Mouse (Mus musculus) kidney, postnatal 10 days (tissue): ENCODE measurements at regions not wholly inside any gene's neighbourhood (a gene's known extent, or its start where the extent isn't known, plus 50 kb on each side); places are given as distances from the start of the nearest gene placed in this dataset.

Experiments
- DNase-seq: peaks from one replicate; pipeline ENCODE4 v3.0.0; 2021; ENCODE audit warnings: mixed read lengths

DNA sequence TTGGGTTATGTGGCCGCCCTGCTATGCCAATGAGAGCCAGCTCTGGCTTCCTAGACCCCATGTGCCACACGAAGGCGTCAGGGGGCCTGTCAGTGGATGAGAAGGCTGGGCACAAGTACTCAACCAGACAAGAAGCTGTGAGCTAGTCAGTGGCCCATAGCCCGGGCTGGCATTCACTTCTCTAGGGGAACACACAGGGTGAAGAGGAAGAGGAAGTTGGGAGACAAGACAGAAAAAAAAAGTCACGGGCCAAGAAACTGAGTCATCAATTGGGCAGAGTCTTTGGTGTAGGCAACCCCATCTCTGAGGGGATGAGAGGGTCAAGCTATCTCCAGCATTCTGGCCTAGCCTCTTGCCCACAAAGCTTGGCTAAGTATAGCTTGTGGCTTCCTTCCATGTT is 93.8 kb upstream of the Rybp start:
- DNase-seq = no peak

GRCm38 (mm10) chr6:100380536-100380935 is 93.3 kb upstream of the Rybp start:
- no peak for DNase-seq

DNA sequence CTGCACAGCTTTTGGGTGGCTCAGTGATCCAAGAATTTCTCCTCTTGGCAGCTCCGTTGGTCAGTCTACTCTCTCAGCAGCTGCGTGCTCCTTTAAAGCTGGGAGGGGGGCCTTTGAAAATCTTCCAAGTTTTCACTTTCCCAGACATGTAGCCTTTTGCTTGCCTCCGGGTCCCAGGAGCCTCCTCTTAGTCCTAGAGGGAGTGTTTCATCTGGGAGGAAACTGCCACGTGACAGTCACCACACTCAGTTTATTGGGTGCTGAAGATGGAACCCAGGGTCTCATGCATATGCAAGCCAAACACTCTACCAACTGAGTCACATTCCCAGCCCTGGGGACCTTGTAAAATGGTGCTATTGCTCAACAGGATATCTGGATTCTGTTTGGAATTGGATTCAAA is 92.5 kb upstream of the Rybp start:
- DNase-seq = no peak

DNA sequence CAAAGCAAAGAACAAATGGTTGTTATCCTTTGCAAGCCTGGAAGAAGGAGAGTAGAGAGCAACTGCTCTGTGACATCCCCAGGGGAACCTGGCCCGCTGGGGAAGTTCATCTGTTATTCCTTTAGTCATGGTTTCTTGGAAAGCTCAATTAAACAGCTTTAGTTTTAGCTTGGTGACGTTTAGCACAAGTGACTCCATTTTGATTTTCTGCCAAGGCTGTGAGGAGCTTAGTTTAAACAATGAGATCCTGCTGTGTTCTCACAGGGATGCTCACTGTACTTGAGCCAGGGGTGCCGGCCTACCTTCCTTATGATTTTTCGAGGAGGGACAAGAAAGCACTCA is 91.2 kb upstream of the Rybp start:
- DNase-seq = no peak

DNA sequence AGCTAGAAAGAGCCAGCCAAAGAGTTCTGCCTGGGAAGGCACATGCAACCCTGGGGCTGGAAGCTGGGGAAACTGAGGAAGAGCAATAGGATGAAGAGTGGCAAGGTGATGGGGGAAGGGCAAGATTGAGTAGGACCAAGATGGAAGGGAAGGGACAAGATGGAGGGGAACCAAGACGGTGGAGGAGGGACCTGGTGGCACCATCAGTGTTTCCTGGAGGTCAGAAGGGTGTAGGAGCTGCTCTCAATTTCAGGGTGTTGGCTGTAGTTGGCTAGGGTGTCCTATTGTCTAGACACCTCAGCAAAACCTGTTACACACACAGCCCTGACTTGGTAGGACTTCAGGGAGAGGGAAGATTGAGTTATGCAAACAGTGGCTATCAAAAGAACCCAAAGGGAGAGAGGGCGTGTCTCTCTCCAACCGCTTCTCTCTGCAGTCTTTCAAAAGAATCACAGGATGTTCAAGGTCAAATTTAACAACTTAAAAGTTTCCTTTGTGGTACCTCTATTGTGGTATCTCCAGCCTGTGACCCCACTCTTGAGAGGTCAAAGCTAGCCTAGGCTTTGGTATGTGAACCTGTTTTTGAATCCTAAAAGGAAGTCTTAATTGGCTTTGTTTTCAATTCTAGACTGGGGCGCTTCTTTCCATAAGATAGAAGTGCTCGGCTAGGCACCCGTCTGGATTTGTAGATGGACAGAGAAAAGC is 90.7 kb upstream of the Rybp start:
- no peak for DNase-seq

DNA sequence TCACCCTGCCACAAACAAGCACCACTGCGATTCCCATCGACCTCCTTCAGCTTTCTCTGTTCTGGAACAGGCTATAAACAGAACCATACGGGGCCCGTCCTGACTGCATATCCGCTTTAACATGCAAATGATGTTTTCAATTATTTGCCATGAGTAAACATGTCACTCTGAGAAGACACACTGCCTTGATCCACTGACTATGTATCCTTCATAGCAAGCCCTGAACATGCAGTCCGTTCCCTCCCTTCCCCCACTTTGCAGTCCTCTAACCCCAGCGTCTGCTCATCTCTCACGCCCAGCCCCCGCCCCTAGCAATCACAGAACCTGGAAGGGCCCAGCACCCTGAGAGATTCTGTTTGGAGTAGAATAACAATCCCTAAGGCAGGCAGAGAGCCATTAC is 89.4 kb upstream of the Rybp start:
- DNase-seq = no peak

- DNase-seq = no peak
Observed at GRCm38 (mm10) chr6:100370828-100371227, 83.5 kb upstream of the Rybp start.

GRCm38 (mm10) chr6:100370358-100370757 is 83.1 kb upstream of the Rybp start:
- DNase-seq = no peak

DNA sequence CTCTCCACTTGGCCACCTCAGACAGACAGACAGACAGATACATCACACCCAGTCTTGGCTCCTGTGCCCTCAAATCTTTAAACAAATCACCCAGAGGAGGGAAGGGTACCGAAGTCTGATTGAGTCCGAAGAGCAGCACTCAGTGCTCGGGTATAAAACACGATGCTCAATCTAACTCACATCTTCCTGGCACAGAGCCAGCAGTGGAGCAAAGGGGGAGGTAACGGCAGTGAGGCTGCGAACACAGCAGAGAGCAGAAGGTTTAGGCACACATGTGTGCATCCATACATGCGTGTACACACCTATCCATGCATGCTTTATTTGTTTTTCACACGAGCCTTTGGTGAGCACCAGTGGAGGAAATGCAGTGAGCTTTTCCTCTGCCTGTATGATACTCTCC is 78.9 kb upstream of the Rybp start:
- peak; percentile 16 for DNase-seq

GRCm38 (mm10) chr6:100365791-100366190 is 78.5 kb upstream of the Rybp start:
- DNase-seq = no peak

- DNase-seq = no peak
Observed at GRCm38 (mm10) chr6:100363683-100364082, 76.4 kb upstream of the Rybp start.

DNA sequence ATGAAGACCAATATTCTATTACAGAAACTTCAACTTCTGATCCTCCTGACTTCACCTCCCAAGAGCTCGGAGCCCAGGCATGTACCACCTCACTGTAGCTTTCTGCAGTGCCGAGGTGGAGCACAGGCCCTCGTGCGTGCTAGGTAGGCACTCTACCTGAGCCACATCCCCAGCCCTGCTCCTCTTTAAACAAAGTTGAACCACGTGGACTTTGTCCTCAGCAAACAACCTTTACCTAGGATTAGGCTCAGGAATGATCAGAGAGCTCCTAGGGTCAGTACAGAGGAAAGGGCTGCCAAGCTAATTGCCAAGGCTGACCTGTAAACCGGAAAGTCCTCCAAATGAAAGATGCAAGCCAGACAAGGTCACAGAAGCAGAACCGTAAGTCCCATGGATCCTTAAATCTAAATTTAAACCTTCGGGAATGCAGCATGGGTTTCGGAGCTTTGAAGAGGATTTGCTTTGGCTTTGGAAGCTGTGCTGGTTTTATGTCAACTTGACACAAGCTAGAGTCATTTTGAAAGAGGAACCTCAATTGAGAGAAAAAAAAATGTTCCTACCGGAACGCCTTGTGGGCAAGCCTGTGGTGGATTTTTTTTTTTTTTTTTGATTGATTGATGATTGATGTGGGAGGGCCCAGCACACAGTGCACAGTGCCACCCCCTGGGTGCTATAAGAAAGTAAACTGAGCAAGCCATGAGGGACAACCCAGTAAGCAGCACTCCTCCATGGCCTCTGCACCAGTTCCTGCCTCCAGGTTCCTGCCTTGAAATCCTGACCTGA is 69.5 kb upstream of the Rybp start:
- DNase-seq = no peak

DNA sequence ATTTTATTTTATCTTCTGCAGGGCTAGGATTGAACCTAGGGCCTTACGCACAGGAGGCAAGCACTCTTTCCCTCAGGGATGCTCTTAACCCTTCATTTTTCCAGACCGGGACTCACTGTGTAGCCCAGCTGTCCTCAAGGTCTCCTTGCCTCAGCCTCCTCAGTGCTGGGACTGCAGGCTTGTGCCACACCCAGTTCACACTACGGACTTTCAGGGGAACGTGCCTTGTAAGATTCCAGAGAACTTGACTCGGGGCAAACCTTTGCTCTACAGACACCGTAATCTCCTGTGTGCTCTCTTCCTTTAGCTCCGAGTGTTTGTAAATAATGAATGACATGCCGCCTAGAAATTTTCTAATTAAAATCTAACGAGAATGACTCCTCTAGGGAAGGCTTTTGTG is 68.6 kb upstream of the Rybp start:
- no peak for DNase-seq

DNA sequence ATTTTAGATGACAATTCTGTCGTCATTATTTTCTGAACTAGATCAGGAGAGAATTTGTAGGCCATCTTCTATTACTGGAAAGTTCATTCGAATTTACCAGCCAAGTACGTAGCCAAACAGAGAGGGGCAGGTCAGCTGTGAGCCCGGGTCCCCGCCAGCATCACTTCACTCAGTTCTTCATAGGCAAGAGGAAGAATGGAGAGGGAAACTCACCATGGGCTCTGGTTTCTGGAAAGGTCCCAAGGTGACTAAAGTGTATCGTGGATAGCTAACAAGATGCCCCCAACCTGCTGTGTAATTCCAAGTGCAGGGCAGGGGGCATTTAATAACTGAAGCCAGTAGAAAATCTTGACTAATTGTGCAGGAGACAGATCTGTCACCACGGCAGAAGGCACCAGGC is 60.2 kb upstream of the Rybp start:
- no peak for DNase-seq

- DNase-seq = no peak
Observed at GRCm38 (mm10) chr6:100345073-100345472, 57.8 kb upstream of the Rybp start.

DNA sequence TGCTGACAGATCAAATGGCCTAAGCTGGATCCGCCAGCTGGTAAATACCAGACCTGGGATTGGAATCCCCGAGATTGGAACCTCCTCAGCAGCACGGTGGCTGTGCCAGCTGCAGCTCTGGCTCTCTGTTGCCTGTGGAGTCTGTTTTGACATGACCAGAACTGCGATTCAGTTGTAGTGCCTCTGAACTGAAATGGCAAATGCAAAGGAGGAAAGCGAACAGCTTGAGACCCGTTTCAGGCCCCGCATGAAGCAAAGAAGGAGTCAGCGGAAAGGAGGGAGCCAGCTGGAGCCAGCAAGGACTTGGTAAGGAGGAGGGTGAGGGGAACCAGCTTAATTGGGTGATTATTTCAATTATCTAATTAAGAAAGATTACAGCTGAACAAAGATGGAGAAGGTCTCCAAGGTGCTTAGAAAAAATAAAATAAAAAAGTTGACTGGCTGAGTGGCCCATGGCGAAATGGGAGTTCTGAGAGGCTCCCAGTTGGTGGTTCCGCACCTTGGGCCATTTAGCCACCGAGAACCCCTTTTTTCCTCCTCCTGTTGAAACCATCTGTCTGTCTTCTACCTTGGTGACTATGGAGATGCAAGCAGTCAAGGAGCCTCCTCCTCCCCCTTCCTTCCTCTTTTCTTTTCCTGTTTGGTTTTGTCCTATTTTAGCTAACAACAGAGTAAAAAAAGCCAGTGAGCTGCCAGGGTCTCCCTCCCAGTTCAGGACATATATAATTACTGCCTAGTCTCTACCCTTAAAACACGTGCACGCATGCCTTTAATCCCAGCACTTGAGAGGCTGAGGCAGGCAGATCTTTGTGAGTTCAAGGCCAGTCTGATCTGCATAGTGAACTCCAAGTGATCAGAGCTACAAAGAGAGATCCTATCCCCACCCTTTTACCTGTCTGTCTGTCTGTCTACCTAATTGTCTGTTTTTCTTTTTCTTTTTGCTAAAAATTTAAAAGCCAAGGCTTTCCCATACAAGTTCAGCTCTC is 54.3 kb upstream of the Rybp start:
- no peak for DNase-seq

DNA sequence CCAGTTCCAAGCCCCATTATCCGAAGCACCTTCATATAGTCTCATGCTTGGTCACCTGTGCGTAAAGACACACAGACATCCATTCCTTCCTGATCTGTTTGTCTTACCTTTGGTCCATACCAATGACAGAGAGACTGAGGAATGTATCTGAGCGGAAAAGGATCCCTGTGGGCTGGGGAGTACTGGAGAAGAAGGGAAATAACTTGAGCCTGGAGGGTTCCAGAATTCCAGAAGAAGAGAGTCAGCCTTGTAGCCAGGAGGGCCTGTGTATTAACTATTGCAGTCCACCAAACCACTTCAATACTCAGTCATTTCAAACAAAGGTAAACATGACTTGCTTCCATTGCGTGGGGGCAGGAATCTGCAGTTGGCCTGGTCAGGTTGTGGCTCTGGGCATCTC is 51.0 kb upstream of the Rybp start:
- DNase-seq = no peak
